Mouse (Mus musculus) lung, adult 18-20 months (tissue): Measurements from ENCODE around the gene Nphp1.

Experiments used
- DNase-seq, 2 experiments: peaks; one replicate each; pipeline ENCODE4 v3.0.0; 2022; ENCODE audit warnings: mixed read lengths in 2 of 2

Gene Nphp1

GRCm38 (mm10) chr2:127788440-127789116, at the start of gene Nphp1:
Gene Nphp1, minus strand, starts transcription at chr2:127788897.
- peak; percentile 85 to 88 for DNase-seq

- DNase-seq: peak in 1 of 2 experiments; percentile 10
Observed at GRCm38 (mm10) chr2:127832833-127833190, 44.1 kb upstream of the Nphp1 start.

GRCm38 (mm10) chr2:127832103-127832832, 43.6 kb upstream of the Nphp1 start:
- DNase-seq: peak in 1 of 2 experiments; percentile 19

- peak; percentile 91 to 93 for DNase-seq
Observed at GRCm38 (mm10) chr2:127831401-127832102, 42.9 kb upstream of the Nphp1 start, which contains the start of gene Bub1. Gene Bub1, minus strand, starts transcription at chr2:127831865.

- DNase-seq: peak; percentile 89 to 90
Observed at GRCm38 (mm10) chr2:127791919-127792603, 3.4 kb upstream of the Nphp1 start, which contains the start of gene Mtln. Gene Mtln, minus strand, starts transcription at chr2:127792488.

- DNase-seq: no peak
Observed at GRCm38 (mm10) chr2:127789651-127790270, 1.1 kb upstream of the Nphp1 start.

- DNase-seq: no peak
Observed at GRCm38 (mm10) chr2:127789138-127789537, 441 bp upstream of the Nphp1 start.

- no peak for DNase-seq
Observed at GRCm38 (mm10) chr2:127787226-127787625, 1.5 kb downstream of the Nphp1 start.

GRCm38 (mm10) chr2:127778451-127778850, 10.2 kb downstream of the Nphp1 start:
- DNase-seq: no peak

GRCm38 (mm10) chr2:127775013-127775412, 13.7 kb downstream of the Nphp1 start:
- no peak for DNase-seq

GRCm38 (mm10) chr2:127774578-127774941, 14.1 kb downstream of the Nphp1 start:
- no peak for DNase-seq

- no peak for DNase-seq
Observed at GRCm38 (mm10) chr2:127773938-127774577, 14.6 kb downstream of the Nphp1 start.

- DNase-seq: no peak
Observed at GRCm38 (mm10) chr2:127761587-127761986, 27.1 kb downstream of the Nphp1 start.

- DNase-seq: no peak
Observed at GRCm38 (mm10) chr2:127760429-127761000, 28.2 kb downstream of the Nphp1 start.

- no peak for DNase-seq
Observed at GRCm38 (mm10) chr2:127760014-127760413, 28.7 kb downstream of the Nphp1 start.

- no peak for DNase-seq
Observed at GRCm38 (mm10) chr2:127759157-127759880, 29.4 kb downstream of the Nphp1 start.

GRCm38 (mm10) chr2:127757171-127757570, 31.5 kb downstream of the Nphp1 start:
- DNase-seq: no peak

GRCm38 (mm10) chr2:127754113-127754512, 34.6 kb downstream of the Nphp1 start:
- no peak for DNase-seq

GRCm38 (mm10) chr2:127751849-127752610, 36.7 kb downstream of the Nphp1 start:
- no peak for DNase-seq

GRCm38 (mm10) chr2:127749376-127749775, 39.3 kb downstream of the Nphp1 start:
- no peak for DNase-seq
